Mouse (Mus musculus) cerebellum, postnatal 14 days (tissue): Measurements from ENCODE around the gene Trappc3.
A peak's percentile ranks its signal among the peaks of the same experiment; 100 is the strongest.

ENCODE experiments used
- DNase-seq, 2 experiments: peaks; one replicate each; pipeline ENCODE4 v3.0.0; 2021; ENCODE audit warnings: mixed read lengths in 2 of 2

Gene Trappc3

GRCm38 (mm10) chr4:126314393-126314792, 52.3 kb downstream of the Trappc3 start:
- no peak for DNase-seq

GRCm38 (mm10) chr4:126315931-126316330, 53.8 kb downstream of the Trappc3 start:
- peak; percentile 58 to 69 for DNase-seq

- peak; percentile 52 to 59 for DNase-seq
Observed at GRCm38 (mm10) chr4:126316443-126317040, 54.4 kb downstream of the Trappc3 start.

- no peak for DNase-seq
Observed at GRCm38 (mm10) chr4:126319806-126320205, 57.7 kb downstream of the Trappc3 start.

GRCm38 (mm10) chr4:126321111-126321853, 59.2 kb downstream of the Trappc3 start, which contains the start of gene Adprhl2:
Adprhl2 (minus strand) TSS chr4:126321703.
- DNase-seq: peak; percentile 100

- peak in 1 of 2 experiments; percentile 51 for DNase-seq
Observed at GRCm38 (mm10) chr4:126321854-126322511, 59.9 kb downstream of the Trappc3 start.

GRCm38 (mm10) chr4:126322646-126323045, 60.5 kb downstream of the Trappc3 start:
- no peak for DNase-seq

- DNase-seq: peak; percentile 72 to 79
Observed at GRCm38 (mm10) chr4:126324861-126325260, 62.7 kb downstream of the Trappc3 start.

GRCm38 (mm10) chr4:126325281-126325861, 63.2 kb downstream of the Trappc3 start, which contains the start of gene Tekt2:
Tekt2 (minus strand) TSS chr4:126325688.
- DNase-seq: peak; percentile 57 to 59
